Mouse (Mus musculus): Measurements from ENCODE around the gene Opa3. TPM values are rescaled to one million over a fixed set of nuclear protein-coding genes. Genes with fewer than 3 reads are reported as not detected.

Opa3 gene
- total and polyA plus RNA-seq, 3 experiments: 31.2 to 43.5 (median 32.3) TPM

DNA sequence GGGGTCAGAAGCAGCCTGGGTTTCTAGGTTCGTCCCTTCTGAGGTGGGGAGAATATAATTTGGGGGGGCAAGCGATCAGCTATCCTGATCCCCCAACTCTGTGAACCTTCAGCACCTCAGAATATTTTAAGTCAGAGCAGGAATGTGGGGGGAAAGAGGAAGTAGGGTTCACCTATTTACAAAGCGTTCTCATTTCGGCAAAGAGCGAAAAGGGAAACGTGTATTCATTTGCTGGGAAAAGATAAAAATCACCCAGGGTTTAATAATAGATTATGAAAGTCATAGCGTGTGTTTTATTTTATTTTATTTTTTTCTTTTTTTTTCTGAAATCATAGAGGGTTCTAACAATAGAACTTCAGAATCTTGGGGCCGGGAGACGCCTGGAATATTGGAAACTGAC is 13.2 kb upstream of the Opa3 start:
- no peak for DNase-seq

DNA sequence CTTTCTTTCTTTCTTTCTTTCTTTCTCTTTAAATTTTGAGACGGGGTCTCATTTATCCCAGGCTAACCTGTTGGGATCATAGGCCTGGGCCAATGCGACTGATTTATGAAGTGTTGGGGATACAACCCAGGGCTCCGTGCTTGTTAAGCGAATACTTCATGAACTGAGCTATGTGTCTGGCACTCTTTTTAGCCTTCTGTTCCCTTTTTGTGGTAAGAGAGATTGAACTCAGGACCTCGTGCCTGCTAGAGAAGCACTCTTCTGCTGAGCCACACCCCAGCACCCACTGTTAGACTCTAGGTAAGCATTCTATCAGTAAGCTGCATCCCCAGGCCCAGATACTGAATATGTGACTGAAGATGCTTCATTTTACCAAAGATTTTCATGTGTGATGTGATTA is 10.6 kb upstream of the Opa3 start:
- no peak for DNase-seq

DNA sequence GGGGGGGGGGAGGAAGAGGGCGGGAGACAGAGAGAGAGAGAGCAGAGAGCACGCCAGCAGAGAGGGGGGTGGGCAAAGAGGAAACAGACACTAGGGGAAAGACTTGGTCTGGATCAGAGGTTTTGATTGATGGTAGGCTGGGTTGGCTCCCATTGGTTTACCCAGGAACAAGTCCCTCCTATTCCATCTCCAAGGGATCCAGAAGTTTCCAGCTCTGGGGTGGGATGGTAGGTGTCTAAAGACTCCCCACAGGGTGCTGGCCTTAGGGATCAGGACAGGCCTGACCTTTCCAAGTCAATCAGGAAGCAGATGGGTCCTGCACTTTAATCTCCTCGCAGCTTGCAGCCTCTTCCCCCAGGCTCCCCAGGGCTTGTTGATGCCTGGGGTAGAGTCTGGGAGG is 10.2 kb upstream of the Opa3 start:
- DNase-seq: no peak

DNA sequence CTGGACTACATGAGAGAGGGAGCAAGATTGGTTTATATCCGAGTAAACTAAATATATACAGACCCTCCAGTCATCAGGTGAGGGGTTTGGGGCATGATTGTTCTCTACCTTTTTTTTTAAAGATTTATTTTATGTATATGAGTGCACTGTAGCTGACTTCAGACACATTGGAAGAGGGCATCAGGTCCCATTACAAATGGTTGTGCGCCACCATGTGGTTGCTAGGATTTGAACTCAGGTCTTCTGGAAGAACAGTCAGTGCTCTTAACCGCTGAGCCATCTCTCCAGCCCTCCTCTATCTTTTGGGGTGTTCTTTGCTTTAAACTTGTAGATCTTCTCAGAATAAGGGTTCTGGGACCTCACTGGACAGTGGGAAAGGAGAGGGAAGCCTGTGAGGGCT is 8.1 kb upstream of the Opa3 start:
- no peak for DNase-seq

DNA sequence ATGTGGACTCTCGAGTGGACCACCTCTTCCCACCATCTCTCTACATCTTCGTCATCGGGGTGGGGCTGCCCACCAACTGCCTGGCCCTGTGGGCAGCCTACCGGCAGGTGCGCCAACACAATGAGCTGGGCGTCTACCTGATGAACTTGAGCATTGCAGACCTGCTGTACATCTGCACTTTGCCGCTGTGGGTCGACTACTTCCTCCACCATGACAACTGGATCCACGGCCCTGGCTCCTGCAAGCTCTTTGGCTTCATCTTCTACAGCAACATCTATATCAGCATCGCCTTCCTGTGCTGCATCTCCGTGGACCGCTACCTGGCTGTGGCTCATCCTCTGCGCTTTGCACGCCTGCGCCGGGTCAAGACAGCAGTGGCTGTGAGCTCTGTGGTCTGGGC is 5.9 kb upstream of the Opa3 start:
- no peak for DNase-seq

DNA sequence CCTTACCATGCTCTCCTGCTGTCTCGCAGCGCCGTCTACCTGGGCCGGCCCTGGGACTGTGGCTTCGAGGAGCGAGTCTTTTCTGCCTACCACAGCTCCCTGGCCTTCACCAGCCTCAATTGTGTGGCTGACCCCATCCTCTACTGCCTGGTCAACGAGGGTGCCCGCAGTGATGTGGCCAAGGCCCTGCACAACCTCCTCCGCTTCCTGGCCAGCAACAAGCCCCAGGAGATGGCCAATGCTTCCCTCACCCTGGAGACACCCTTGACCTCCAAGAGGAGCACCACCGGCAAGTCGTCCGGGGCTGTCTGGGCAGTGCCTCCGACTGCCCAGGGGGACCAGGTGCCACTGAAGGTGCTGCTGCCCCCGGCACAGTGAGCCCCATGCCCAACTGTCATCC is 5.3 kb upstream of the Opa3 start:
- DNase-seq: no peak

DNA sequence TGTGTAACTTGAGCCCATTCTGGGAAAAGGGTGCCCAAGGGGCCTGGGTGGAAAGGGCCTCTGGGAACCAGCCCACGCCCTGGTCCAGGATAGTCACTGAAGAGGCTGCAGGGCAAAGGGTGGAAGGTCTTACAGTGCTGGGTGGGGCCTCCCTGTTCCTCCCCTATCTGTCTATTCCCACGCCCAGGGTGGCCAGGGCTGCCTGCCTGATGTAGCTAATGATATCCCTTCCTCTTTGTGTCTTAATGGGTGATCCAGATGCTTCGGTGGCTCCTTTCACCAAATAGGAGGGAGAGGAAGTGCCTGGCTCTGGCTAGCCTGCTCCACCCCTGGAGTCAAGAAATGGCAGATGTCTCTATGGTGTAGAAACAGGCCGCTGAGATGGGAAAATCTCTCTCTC is 3.2 kb upstream of the Opa3 start:
- no peak for DNase-seq

DNA sequence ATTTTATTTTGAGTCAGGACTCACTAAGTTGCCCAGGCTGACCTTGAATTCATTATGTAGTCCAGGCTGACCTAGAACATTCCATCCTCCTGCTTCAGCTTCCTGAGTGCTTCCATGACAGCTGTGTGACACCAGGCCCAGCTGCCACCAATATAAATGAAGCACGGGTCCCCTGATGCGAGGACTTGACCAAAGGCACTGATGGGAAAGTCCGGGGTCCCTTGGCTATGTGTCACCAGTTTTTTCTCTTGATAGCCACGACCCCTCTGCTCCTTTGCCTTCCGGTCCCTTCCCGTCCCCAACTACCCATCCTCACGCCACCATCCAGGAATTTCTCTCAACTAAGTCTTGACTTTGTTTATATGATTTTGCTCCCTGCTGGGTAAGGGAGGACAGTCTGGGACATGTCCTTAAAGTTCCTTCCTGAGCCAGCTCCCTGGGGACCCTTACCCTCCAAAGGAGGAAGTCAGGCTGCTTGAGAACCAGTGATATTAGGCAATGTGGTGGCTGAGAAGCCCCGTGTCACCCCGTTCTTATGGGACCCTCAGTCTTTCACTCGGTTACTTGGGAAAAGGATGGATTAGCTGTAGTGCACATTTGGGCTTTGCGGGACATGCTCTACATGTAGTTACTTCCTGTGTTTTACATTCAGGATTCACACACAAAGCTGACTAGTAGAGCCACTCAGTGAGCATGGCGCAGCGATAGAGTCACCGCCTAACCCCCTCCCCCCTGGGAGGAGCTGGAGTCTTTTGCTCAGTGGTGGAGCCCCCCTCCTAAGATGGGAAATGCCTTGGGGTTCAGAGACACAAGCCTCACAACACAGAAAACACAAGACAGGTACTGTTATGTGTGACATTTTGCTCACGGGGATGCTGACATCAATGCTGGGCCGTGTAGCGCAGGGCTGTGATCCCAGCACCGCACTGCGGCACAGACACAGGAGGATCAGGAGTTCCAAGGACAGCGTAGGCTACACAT is 1.0 kb upstream of the Opa3 start:
- DNase-seq: peak; percentile 68

DNA sequence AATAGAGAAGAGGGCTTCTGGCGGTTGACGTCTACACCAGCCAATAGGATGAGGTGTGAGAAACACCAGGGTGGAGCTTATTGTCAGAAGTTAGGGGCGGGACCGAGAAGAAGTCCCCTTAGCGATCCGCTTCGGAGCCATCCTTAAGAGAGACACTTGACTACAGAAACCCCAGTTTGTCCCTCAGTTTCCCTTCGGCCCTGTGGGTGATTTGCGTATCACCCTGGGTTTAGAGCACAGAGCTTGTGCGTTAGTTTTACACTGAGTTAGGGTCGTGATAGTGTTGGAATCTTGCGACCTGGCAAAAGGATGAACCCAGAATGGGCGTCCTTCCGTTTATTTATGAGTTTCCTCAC is 637 bp downstream of the Opa3 start:
- DNase-seq: no peak

DNA sequence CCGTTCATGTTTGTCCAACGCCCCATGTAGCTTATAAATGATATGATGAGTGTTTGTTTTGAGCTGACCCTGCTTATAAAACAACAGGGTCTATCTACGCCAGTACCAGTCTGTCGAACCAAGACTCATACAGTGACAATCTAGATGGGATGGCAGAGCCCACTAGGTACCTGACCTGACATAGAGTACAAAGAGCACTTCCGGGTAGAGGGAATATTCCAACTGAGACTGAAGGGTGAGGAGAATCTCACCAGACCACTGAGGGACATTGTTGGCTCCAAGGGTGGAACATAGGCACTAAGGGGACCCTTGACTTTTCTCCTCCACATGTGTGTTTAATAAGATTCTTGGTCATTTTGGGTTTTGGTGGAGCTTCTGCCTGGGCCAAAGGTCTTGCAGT is 1.3 kb downstream of the Opa3 start:
- no peak for DNase-seq

DNA sequence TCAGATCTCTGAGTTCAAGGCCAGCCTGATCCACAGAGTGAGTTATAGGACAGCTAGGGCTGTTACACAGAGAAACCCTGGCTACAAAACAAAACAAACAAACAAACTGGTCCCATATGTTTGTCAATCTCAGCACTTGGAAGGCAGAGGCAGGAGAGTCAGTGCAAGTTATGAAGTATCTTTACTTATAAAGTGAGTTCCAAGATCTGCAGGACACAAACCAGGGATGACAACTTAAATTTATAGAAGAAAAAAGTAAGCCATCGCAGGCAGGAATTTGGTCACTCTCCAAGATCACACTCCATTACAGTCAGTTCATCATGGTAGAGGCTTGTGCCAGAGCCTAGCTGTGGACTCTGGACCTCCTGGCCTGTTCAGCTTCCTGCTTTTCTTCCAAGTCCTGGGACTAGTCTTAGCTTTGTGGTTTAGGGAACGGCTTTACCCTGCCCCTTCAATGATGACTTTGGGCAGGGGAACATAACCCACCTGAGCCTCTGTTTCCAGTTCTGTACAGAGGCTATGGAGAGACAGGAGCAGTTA is 2.0 kb downstream of the Opa3 start:
- DNase-seq: no peak

DNA sequence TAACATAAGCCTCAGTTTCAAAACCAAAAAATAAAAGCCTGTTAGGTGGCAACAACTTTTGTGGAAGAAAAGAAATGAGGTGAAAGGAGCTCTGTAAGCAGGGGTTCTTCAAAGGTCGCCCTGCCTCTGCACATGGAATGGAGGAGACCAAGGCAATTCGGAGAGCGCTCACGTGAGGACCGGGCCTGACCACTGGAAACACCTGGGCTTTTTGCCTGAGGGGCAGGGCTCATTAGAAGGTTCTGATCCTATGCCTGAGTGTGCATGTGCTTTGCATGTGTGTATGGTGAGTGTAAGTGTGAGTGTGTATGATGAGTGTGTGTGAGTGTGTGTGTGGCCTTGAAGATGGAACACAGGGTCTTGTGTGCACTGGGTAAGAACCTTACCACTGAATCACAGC is 2.8 kb downstream of the Opa3 start:
- no peak for DNase-seq

DNA sequence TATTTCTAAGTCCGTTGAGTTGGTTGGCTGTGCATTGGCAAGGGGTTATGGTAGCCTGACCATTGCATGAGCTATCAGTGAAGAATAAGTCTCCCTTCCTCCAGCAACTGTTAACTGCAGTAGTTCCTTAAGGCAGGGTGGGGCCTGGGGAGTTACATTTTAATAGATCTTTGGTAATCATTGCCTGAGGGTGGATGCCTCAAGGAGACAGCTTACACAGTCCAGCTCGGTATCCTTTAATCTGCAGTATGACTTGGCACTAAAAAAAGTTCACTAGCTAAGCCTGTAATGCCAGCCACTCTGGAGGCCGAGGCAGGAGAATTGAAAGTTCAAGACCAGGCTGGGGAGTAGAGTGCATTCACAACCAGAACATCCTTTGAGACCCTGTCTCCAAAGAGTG is 3.7 kb downstream of the Opa3 start:
- DNase-seq: no peak

DNA sequence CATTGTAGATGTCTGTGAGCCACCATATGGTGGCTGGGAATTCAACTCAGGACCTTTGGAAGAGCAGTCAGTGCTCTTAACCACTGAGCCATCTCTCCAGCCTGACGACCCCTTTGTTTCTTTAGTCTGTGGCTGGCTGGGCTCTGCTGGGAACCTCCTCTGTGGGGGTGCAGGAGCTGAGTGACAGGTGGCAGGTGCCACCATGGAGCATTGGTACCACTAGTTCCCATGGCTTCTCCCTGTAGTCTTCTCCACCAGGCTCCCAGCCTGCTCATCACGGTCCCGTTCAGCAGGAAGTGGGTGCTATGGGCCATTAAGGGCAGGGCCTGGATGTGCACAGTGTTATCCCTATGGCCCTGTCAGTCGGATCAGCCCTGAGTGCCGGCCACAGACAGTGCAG is 6.5 kb downstream of the Opa3 start:
- no peak for DNase-seq

DNA sequence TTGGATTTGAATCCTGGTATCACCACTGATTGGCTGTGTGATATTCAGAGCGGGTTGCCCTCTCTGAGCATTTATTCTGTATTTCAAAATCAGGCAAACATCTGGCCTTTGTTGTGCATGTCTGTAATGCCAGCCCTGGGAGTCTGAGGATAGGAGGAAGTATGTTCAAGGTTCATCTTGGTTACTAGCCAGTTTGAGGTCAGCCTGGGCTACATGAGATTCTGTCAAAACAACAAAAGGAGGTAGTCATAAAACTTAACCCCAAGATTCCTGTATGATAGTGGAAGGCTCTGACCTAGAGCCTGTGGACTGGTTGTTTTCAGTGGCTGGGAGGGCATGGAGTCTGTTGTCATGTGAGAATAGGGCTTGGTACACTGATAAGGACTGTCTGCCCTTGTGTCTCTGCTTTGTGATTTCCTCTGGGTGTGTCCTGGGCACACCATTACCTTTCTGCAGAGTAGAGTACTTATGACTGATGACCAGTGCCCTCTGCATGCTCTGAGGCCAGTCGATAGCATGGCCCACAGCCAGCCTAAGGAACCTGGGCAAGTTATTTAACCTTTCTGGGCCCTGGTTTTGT is 7.0 kb downstream of the Opa3 start:
- DNase-seq: no peak

DNA sequence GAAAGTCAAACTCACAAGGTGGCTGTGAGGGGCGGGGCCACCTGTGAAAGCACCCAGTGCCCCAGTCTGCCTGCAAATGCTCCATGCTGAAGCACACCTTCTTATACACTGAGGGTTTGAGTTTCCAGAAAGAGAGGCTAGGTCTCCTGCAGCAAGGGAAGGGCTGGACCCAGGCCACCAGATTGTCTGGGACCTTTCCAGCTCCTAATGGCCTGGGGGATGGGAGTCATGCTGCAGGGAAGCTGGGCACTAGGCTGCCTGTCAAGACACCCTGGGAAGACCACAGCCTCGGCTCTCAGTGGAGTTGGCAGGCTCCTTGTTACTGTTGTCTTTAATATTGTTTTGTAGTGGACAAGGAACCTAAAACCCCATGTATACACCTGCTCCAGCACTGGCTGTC is 8.3 kb downstream of the Opa3 start:
- DNase-seq: no peak

DNA sequence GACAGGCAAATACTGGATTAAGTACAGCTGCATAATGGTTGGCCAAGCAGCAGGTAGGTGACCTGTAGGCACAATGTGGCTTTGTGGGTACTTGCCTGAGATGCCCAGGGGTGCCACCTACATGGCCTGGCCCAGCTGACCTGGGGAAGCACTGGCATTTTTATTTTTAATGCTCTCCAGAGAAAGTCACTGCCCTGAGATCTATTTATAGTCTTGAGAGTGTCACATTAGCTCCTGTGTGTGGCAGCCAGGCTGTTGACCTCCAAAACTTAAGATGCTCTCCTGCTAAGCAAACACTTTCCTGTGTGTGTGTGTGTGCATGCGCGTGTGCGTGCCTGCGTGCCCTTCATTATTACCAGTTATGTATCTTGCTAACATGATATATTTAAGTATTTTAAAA is 10.2 kb downstream of the Opa3 start:
- no peak for DNase-seq

DNA sequence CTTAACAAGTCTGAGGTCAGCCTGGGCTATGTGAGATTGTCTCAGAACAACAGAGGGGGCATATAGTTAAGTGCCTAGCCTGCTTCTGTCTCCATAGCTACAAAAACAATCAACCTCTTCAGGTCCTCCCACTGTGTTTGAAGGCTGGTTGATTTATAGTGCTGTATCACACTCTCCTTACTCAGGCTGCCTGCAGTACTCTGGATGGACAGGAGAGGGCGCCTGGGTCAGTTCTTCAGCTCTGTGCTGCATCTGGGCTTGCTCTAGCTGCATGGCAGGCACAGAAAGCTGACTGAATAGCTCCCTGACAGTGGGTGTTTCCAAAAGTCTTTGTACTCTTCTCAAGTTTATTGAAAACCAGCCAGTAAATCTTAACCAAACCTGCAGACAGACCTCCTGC is 11.3 kb downstream of the Opa3 start:
- peak; percentile 89 for DNase-seq

DNA sequence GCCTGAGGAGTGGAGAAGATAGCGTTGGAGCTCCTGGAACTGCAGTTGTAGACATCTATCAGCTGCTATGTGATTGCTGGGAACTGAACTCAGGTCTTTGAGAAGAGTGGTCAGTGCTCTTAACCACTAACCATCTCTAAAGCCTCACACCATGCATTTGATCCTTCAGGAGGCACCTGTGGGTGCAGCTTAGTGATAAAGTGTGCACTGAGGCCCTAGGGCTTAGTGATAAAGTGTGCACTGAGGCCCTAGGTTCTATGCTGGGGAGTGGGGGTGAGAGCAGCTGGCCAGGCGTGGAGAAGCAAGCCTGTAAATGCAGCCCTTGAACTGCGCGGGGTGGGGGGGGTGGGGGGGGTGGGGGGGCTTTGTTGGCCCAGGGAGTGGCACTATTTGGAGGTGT is 11.9 kb downstream of the Opa3 start:
- no peak for DNase-seq

DNA sequence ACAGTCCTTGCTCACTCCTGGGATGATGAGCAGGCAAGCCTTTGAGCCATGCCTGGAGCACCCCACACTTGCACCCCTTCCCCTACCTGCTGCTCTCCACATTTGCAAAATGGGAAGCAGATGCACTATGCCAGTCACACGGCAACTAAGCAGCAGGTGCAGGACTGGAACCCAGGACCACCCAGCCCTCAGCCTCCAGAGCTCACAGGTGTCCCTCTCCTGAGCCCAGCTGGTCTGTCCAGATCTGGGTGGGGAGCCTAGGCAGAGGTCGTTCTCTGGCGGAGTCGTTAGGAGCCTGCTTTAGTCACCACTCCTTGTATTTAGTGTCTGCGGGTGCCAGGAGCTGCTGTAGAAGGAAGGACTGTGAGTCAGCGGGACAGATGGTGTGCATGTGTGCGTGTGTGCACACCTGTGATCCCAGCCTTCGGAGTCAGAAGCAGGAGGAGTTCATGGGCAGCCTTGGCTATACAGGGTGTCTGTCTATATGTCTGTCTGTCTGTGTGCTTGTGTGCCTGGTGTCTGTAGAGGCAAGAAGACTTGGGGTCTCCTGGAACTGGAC is 12.8 kb downstream of the Opa3 start:
- no peak for DNase-seq

DNA sequence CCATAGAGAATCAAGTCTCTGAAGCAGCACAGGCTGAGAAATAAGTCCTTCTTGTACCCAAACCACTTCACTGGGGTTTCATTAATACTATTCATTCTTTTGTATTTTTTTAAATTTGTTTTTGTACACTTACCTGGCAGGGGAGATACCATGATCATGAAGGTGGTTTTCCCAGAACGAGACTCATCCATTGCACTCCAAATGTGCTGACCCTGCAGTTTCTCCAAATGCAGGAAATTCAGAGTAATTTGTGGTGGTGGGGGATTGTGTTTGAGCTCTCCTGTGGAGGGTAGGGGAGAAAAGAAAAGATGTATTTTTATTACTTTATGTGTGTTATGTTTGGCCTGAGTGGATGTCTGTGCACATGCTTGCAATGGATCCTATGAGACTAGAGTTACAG is 13.9 kb downstream of the Opa3 start:
- no peak for DNase-seq

DNA sequence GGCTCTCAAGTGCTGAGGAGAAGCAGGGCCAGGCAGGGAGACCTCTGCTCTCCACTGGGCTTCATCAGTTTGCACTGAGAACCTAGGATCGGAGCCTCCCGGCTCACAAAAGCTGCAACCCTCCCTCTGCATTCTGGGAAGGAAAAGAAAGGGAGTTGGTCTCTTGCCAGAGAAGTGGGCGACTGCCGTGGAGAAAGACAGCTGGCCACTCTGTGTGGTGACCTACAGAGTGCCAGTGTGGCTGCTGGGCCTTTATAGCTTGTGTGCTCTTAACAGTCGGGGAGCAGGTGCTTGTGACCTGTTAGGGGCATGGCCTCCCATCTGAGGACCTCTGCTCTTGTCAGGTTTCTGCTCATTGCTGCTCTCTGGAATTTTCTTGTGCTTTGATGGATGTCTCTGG is 15.7 kb downstream of the Opa3 start:
- DNase-seq: no peak

DNA sequence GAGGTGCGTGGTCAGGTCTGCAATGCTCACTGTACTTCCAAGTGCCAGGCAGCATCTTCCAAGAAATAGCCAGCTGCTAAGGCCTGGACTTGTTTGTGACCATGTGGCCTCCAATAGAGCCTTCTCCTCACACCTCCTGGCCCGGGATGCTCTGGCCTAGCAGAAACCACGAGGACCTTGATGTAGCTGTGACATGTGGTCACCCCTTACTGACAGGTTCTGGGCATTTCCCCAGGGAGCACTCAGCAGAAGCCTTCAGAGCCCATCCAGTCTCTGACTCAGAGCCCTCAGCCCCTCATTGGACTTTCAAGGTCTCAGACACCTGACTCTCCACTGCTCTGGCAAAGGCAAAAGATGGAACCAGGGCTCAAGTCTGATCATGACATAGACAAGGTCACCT is 16.9 kb downstream of the Opa3 start:
- peak; percentile 63 for DNase-seq

All from adrenal gland, adult 2 months (tissue).